Mouse (Mus musculus) ES-Bruce4 (cell line): Measurements from ENCODE around the gene Tbc1d10b.

Source experiments
- CTCF ChIP-seq: IDR thresholded peaks from one replicate; pipeline ENCODE4 v1.8.1; 2011; ENCODE audit warnings: low read depth, low read length
- EP300 ChIP-seq: IDR thresholded peaks from 2 replicates; pipeline ENCODE4 v1.6.1; 2011; ENCODE audit warnings: low read depth, low read length; ENCODE audit not compliant: insufficient read depth
- POLR2A ChIP-seq: IDR thresholded peaks from one replicate; pipeline ENCODE4 v1.8.1; 2011; ENCODE audit warnings: low read length; ENCODE audit not compliant: insufficient read depth

- no peak for TF ChIP-seq CTCF
- TF ChIP-seq POLR2A = no peak
- TF ChIP-seq EP300 = no peak
Measured at GRCm38 (mm10) chr7:127152464-127152863, 55.8 kb downstream of the Tbc1d10b start.
